Mouse (Mus musculus): ENCODE data around the gene Sestd1.

Gene Sestd1

GRCm38 (mm10) chr2:77175411-77175810 is 105.0 kb downstream of the Sestd1 start:
- DNase-seq (ENCODE audit: low read depth in 1 of 2, low spot score in 2 of 2): no peak

GRCm38 (mm10) chr2:77174313-77174712 is 106.1 kb downstream of the Sestd1 start:
- DNase-seq (ENCODE audit: low read depth in 1 of 2, low spot score in 2 of 2): no peak

- DNase-seq (ENCODE audit: low read depth in 1 of 2, low spot score in 2 of 2): no peak
Measured at GRCm38 (mm10) chr2:77173821-77174220, 106.6 kb downstream of the Sestd1 start.

GRCm38 (mm10) chr2:77173366-77173765 is 107.0 kb downstream of the Sestd1 start:
- DNase-seq (ENCODE audit: low read depth in 1 of 2, low spot score in 2 of 2): no peak

- DNase-seq (ENCODE audit: low read depth in 1 of 2, low spot score in 2 of 2): no peak
Measured at GRCm38 (mm10) chr2:77172241-77172671, 108.1 kb downstream of the Sestd1 start.

- no peak for DNase-seq (ENCODE audit: low read depth in 1 of 2, low spot score in 2 of 2)
Measured at GRCm38 (mm10) chr2:77171444-77172240, 108.8 kb downstream of the Sestd1 start.

GRCm38 (mm10) chr2:77170633-77171105 is 109.7 kb downstream of the Sestd1 start, which contains the start of gene Ccdc141:
TSS of gene Ccdc141 (minus strand) at chr2:77170636.
- no peak for DNase-seq (ENCODE audit: low read depth in 1 of 2, low spot score in 2 of 2)

- peak in 1 of 2 experiments; percentile 2 for DNase-seq (ENCODE audit: low read depth in 1 of 2, low spot score in 2 of 2)
Measured at GRCm38 (mm10) chr2:77169916-77170632, 110.3 kb downstream of the Sestd1 start.

GRCm38 (mm10) chr2:77169218-77169617 is 111.2 kb downstream of the Sestd1 start:
- DNase-seq (ENCODE audit: low read depth in 1 of 2, low spot score in 2 of 2): no peak

GRCm38 (mm10) chr2:77168781-77169180 is 111.6 kb downstream of the Sestd1 start:
- DNase-seq (ENCODE audit: low read depth in 1 of 2, low spot score in 2 of 2): no peak

GRCm38 (mm10) chr2:77168081-77168685 is 112.2 kb downstream of the Sestd1 start:
- no peak for DNase-seq (ENCODE audit: low read depth in 1 of 2, low spot score in 2 of 2)

- no peak for DNase-seq (ENCODE audit: low read depth in 1 of 2, low spot score in 2 of 2)
Measured at GRCm38 (mm10) chr2:77166366-77166765, 114.0 kb downstream of the Sestd1 start.

- no peak for DNase-seq (ENCODE audit: low read depth in 1 of 2, low spot score in 2 of 2)
Measured at GRCm38 (mm10) chr2:77164662-77165061, 115.7 kb downstream of the Sestd1 start.

GRCm38 (mm10) chr2:77163381-77163780 is 117.0 kb downstream of the Sestd1 start:
- no peak for DNase-seq (ENCODE audit: low read depth in 1 of 2, low spot score in 2 of 2)

- DNase-seq (ENCODE audit: low read depth in 1 of 2, low spot score in 2 of 2): no peak
Measured at GRCm38 (mm10) chr2:77162135-77162534, 118.3 kb downstream of the Sestd1 start.

- no peak for DNase-seq (ENCODE audit: low read depth in 1 of 2, low spot score in 2 of 2)
Measured at GRCm38 (mm10) chr2:77157546-77157945, 122.8 kb downstream of the Sestd1 start.

- no peak for DNase-seq (ENCODE audit: low read depth in 1 of 2, low spot score in 2 of 2)
Measured at GRCm38 (mm10) chr2:77154080-77154479, 126.3 kb downstream of the Sestd1 start.

- DNase-seq (ENCODE audit: low read depth in 1 of 2, low spot score in 2 of 2): no peak
Measured at GRCm38 (mm10) chr2:77151255-77151654, 129.1 kb downstream of the Sestd1 start.

GRCm38 (mm10) chr2:77149576-77149975 is 130.8 kb downstream of the Sestd1 start:
- no peak for DNase-seq (ENCODE audit: low read depth in 1 of 2, low spot score in 2 of 2)

- DNase-seq (ENCODE audit: low read depth in 1 of 2, low spot score in 2 of 2): no peak
Measured at GRCm38 (mm10) chr2:77148215-77148614, 132.2 kb downstream of the Sestd1 start.

GRCm38 (mm10) chr2:77146968-77147367 is 133.4 kb downstream of the Sestd1 start:
- DNase-seq (ENCODE audit: low read depth in 1 of 2, low spot score in 2 of 2): no peak

GRCm38 (mm10) chr2:77146291-77146690 is 134.1 kb downstream of the Sestd1 start:
- no peak for DNase-seq (ENCODE audit: low read depth in 1 of 2, low spot score in 2 of 2)
